Mouse (Mus musculus) retina, embryonic 14.5 days (tissue): ENCODE measurements at regions not wholly inside any gene's neighbourhood (a gene's known extent, or its start where the extent isn't known, plus 50 kb on each side); places are given as distances from the start of the nearest gene placed in this dataset.
A peak's percentile ranks its signal among the peaks of the same experiment; 100 is the strongest.

Source experiments
- DNase-seq: peaks from one replicate; pipeline ENCODE4 v3.0.0-alpha.2; 2015; ENCODE audit warnings: low spot score

DNA sequence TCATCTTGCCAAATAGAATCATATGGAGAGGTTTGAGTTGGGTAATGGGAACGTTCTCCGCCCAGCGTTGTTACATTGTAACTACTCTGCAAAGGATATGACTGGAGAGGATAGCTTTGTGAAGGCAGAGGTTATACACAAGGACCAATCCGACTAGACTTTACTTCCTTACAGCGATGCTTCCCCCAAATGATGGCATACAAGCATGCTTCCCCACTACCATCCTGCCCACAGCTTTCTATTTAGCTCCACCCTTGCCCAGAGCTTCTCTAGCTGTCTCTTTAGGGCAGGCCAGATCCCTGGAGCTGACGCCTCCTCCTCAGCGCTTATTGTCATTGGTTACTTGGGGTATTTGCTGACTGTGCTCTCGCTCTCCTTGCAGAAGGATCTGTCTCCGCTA is 130.1 kb upstream of the Zfp703 start:
- no peak for DNase-seq

DNA sequence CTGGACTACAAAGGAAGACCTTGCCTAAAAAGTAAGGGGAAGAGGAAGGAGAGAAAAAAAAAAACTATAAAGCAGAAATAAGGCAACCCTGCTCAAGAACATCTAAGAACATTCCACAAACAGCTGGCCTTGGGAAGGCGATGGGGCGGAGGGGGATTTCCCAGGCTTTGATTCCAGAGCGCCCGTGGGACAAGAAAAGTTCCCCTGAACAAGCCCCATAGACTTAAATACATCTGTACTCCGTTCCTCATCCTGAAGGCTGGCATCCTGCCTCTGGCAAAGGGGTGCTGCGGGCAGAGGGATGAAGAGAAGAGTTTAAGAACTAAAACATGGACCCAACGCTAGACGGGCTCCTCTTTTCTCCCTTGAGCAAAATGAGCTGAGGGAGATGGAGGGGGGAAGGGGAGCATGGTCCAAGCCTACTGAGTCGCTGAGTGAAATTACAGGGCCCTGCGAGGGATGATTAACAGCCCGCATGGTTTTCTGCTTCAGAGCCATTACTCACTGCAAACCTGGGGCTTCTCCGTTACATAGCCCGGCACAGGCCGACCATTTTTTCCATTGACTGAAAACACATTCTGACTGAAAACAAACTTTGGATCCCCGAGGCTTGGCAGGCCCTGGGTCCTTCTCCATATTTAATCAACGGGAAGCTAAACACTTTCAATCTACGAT is 128.9 kb upstream of the Zfp703 start:
- DNase-seq: no peak

GRCm38 (mm10) chr8:26848955-26849684 is 128.0 kb upstream of the Zfp703 start:
- no peak for DNase-seq

DNA sequence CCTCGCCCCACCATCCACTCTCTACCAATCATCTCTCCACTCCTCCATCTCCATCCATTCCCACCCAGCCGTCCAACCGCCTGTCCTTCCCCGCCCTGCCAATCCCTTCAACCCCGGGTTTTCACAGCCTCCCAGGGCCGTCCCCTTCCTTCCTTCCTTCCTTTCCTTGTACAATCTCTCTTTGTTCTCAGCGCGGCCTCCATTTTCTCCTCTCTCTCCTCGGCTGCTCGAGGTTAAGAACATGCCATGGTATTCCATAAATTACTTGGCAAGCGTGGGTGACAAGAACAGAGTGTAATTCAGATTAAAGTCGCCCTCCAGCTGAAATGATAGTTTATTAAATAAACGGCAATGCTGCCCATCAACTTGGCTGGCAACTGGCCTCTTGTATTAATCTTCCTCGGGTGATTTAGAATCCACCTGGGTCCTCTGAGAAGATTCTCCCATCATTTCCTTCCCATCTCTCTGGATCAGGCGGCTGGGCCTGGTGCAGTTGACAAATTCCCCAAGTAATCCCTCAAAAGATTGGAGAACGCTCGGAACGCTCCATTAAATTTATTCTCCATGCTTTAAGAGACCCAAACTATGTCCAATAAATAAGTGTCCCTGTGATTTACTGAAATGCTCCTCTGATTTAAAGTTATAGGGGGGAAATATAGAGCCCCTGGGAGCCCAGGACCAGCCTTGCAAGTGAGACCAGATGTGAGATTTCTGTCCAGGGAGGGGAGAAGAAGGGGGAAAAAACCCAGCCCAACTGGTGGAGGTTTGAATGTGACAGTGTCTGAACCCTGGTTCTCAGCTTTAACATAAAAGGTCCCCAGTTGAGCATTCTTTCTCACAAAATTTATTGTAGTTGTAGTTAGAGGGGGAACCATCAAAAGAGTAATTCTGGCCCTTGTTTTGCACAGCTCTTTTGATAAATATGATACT is 125.0 kb upstream of the Zfp703 start:
- DNase-seq: no peak

DNA sequence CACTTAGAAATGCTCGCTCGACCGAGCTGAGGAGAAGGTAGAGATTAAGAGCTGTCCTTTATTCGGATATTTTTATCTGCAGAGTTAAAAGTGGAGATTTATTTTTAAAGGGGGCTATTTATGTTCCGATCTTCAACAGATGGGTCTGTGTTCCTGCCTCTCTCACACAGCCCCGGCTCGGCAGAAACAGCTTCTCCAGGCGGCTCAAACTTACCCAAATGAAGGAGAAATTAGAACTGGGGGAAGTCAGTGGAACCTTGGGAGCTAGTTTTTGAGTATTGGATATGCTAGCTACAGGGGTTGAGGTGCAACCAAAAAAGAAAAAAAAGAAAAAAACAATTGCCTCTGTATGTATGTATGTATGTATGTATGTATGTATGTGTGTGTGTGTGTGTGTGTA is 124.2 kb upstream of the Zfp703 start:
- DNase-seq: no peak

DNA sequence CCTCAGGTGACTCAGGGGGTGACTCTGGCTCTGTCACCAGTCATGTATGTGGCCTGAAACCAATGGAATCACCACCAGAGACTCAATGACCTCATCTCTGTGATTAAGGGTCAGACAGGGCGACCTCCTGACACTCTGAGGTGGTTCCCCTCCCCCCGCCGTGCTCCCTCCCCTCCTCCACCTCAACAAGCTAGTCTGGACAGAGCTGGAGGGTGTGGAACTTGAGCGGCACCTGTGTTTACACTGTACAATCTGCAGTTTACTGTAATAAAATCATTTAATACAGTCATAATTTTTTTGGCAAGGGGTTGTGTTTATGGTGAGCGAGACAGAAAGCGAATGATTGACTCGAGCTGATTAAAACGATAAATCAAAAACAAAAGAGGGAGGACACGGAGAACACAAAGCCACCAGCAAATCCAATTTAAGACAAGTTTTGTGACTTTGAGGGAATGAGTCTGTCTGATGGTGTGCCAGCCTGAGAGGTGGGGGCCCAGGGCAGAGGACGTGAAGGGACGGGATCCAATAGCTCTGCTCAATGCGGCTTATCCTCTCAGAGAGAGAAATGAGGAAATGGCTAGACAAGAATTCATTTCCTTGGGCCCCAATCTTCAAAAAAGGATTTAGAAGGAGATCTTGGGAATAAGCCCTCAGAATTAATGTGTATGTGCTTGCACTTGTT is 122.4 kb upstream of the Zfp703 start:
- no peak for DNase-seq

- DNase-seq: no peak
Observed at GRCm38 (mm10) chr8:26855256-26855655, 121.9 kb upstream of the Zfp703 start.

DNA sequence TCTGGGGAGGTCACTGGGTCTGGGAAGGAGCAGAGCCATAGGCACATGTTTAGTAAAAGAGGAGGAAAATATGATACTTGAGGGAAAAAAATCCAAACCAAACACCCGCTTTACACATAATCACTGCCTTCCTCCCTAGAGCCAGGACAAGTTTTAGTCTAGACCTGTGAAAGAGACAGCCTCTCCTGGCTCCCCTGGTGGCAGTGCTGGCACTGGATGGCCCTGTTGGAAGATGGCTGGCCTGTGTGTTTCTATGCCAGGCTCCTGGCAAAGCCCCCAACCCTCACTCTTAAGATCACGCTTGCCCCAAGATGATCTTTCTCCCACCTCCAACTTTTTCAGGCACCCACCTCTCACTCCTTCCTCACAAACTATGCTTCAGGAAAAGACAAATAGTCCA is 112.6 kb upstream of the Zfp703 start:
- no peak for DNase-seq

- DNase-seq: no peak
Observed at GRCm38 (mm10) chr8:26864971-26865370, 112.2 kb upstream of the Zfp703 start.

- DNase-seq: peak; percentile 29
Observed at GRCm38 (mm10) chr8:26868101-26868848, 108.8 kb upstream of the Zfp703 start.

DNA sequence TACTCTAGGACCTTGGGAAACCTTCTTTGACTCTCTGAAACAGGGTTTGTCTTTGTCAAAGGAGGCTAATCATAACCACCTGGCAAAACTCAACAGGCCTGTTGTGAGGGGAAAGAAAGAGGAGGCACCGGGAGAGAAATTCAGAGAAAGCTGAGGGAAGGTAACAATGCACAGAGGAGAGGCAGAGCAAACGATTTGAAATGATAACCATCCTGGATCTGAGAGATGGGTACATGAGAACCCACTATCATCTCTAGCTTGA is 108.3 kb upstream of the Zfp703 start:
- DNase-seq: no peak

DNA sequence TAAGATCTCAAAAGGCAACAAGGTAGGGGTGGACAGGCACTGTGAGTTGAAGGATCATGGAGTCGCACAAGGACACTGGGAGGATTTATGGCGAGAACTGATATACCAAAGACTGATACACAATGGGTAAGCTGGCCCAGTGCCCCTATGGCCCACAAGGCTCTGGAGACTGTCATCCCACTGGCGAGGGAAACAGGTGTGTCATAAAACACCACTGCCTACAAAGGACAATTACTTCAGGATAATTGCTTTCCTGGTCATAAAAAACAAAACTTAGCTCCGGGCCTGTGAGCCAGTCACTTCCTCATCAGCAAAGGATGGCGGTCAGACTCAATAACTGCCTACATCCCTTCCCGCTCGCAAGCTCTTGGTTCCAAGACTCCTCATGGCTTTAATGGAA is 105.3 kb upstream of the Zfp703 start:
- no peak for DNase-seq

DNA sequence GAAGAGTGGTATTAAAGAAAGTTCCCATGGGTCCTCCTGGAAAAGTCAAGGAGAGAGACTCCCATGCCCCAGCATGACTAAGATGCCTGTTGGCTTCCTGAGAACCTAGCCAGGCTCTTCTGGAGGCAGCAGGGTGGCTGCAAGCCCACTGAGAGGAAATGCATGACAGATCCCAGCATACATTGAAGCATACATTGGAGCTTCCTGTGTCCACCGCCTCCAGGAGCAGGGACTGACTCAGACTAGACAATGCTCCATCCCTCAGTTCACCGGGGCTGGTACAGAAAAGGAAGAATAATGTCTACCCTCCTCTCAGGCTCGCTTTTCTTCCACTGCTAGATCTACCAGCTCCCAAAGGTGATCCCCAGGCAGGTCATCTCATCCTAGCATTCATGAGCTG is 104.7 kb upstream of the Zfp703 start:
- no peak for DNase-seq

GRCm38 (mm10) chr8:26872815-26873214 is 104.3 kb upstream of the Zfp703 start:
- no peak for DNase-seq

DNA sequence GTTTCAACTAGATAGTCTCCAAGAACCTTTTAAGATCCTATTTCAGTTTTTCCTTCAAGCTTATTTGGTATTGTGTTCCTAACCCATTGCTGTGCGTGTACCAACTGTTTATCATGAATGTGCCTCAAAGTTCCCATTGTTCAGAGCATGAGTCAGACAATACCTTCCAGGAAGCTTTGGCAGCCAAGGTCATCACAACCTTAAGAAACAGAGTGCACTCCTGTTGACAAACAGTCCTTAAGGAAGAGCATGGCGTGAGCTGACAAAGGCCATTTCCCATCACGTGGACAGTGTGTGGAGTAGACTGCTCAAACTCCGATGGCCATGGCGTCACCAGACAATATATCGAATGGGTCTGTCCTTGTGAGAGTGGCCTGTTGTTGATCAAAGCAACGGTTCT is 96.9 kb upstream of the Zfp703 start:
- no peak for DNase-seq

GRCm38 (mm10) chr8:26881268-26882120 is 95.6 kb upstream of the Zfp703 start:
- DNase-seq: no peak

GRCm38 (mm10) chr8:26882616-26883015 is 94.5 kb upstream of the Zfp703 start:
- DNase-seq: no peak

GRCm38 (mm10) chr8:26883285-26883684 is 93.8 kb upstream of the Zfp703 start:
- DNase-seq: no peak

DNA sequence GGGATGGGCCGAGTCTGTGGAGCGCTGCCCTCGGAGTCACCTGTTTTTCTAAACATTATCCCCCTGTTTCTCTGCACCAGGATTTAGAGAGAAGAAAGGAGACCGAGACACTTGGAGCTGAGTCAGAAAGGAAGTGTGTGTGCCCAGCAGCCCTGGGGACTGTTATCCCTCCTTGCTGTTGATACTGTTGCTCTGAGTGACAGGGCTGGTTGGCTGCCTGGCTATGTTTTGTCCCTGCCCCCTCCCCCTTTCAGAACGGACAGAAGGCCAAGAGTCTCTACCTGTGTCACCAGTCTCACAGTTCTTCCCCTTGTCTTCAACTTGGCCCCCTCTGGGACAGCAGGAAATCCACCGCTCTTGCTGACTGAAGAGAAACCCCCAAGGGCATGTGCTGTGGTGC is 93.4 kb upstream of the Zfp703 start:
- no peak for DNase-seq

GRCm38 (mm10) chr8:26884350-26884749 is 92.8 kb upstream of the Zfp703 start:
- DNase-seq: no peak

- no peak for DNase-seq
Observed at GRCm38 (mm10) chr8:26885365-26885764, 91.8 kb upstream of the Zfp703 start.
